Mouse (Mus musculus) CH12.LX (cell line): ENCODE data around the gene Eef1g. TPM values are rescaled to one million over a fixed set of nuclear protein-coding genes. Genes with fewer than 3 reads are reported as not detected.

Experiments used
- DNase-seq: peaks from one replicate; pipeline ENCODE4 v3.0.0-alpha.2; 2013; ENCODE audit errors: extremely low read depth
- H3K27ac ChIP-seq: 2 replicates; pipeline ENCODE4 v1.5.1; 2012; ENCODE audit warnings: low read depth, mild to moderate bottlenecking, control low read depth, moderate library complexity; ENCODE audit not compliant: insufficient read depth
- H3K27me3 ChIP-seq: replicated peaks from 2 replicates; pipeline ENCODE3; 2012; ENCODE audit warnings: inconsistent platforms
- H3K36me3 ChIP-seq, 2 experiments: replicated peaks in 1 of 2; 2 replicates each; pipeline versions ENCODE3 to v1.6.1; 2012; ENCODE audit warnings: inconsistent platforms in 1 of 2, low read length in 1 of 2, mild to moderate bottlenecking in 1 of 2, mixed read lengths in 1 of 2, moderate library complexity in 1 of 2; ENCODE audit not compliant: control insufficient read depth in 1 of 2, insufficient read depth in 1 of 2
- H3K4me1 ChIP-seq, 2 experiments: 2 replicates each; pipeline ENCODE4 v1.6.1; 2012; ENCODE audit warnings: inconsistent platforms in 1 of 2, moderate library complexity in 1 of 2; ENCODE audit not compliant: insufficient read depth in 2 of 2, control insufficient read depth in 1 of 2
- H3K4me2 ChIP-seq: 2 replicates; pipeline ENCODE4 v1.6.1; 2012; ENCODE audit warnings: low read depth, mild to moderate bottlenecking, control low read depth; ENCODE audit not compliant: poor library complexity, insufficient read depth, severe bottlenecking
- H3K4me3 ChIP-seq, 3 experiments: fragments of 150-350 bp in 1 of 3; sonication (generic) in 1 of 3; replicated peaks in 1 of 3; 2 replicates each; pipeline versions ENCODE3 to v1.5.1; 2011 to 2012; ENCODE audit warnings: low read depth in 2 of 3, low read length in 2 of 3, mild to moderate bottlenecking in 2 of 3, moderate library complexity in 2 of 3, control low read depth in 1 of 3, improper control_type of control experiment in 1 of 3, inconsistent platforms in 1 of 3, mixed read lengths in 1 of 3; ENCODE audit not compliant: poor library complexity in 1 of 3
- H3K79me2 ChIP-seq: replicated peaks from 2 replicates; pipeline ENCODE4 v1.6.1; 2012; ENCODE audit warnings: mild to moderate bottlenecking, moderate library complexity; ENCODE audit not compliant: control insufficient read depth, poor library complexity, insufficient read depth, severe bottlenecking; ENCODE audit errors: extremely low read depth
- H3K9ac ChIP-seq: 2 replicates; pipeline ENCODE4 v1.6.1; 2012; ENCODE audit warnings: low read depth, mild to moderate bottlenecking, control low read depth, moderate library complexity; ENCODE audit not compliant: insufficient read depth
- H3K9me3 ChIP-seq: replicated peaks from 2 replicates; pipeline ENCODE3; 2012; ENCODE audit warnings: low read length, inconsistent platforms, mixed read lengths
- BHLHE40 ChIP-seq: IDR thresholded peaks from 2 replicates; pipeline ENCODE4 v1.6.1; 2011; ENCODE audit warnings: mild to moderate bottlenecking, low read depth, low read length, improper control_type of control experiment
- CHD1 ChIP-seq: IDR thresholded peaks from 2 replicates; pipeline ENCODE4 v1.6.1; 2012; ENCODE audit warnings: low read depth, low read length, improper control_type of control experiment, inconsistent platforms
- CHD2 ChIP-seq: IDR thresholded peaks from 2 replicates; pipeline ENCODE4 v1.6.1; 2011; ENCODE audit warnings: low read length, improper control_type of control experiment
- CTCF ChIP-seq, 2 experiments: IDR thresholded peaks in 1 of 2; conservative IDR thresholded peaks in 1 of 2; 2 replicates each; pipeline ENCODE4 v1.5.1; 2011 to 2012; ENCODE audit warnings: low read depth in 2 of 2, low read length in 2 of 2, improper control_type of control experiment in 1 of 2, inconsistent platforms in 1 of 2, mild to moderate bottlenecking in 1 of 2, moderate library complexity in 1 of 2
- EP300 ChIP-seq: IDR thresholded peaks from 2 replicates; pipeline ENCODE4 v1.6.1; 2011; ENCODE audit warnings: low read length, improper control_type of control experiment
- ETS1 ChIP-seq: conservative IDR thresholded peaks from 2 replicates; pipeline ENCODE4 v1.6.1; 2012; ENCODE audit warnings: low read depth, mild to moderate bottlenecking, inconsistent platforms, low read length, improper control_type of control experiment, moderate library complexity
- GABPA ChIP-seq: IDR thresholded peaks from 2 replicates; pipeline ENCODE4 v1.6.1; 2012; ENCODE audit warnings: low read depth, low read length, improper control_type of control experiment, inconsistent platforms; ENCODE audit not compliant: insufficient replicate concordance
- IRF4 ChIP-seq: IDR thresholded peaks from 2 replicates; pipeline ENCODE4 v1.6.1; 2014; ENCODE audit warnings: low read depth, mild to moderate bottlenecking, inconsistent platforms, low read length, improper control_type of control experiment
- JUN ChIP-seq: IDR thresholded peaks from 2 replicates; pipeline ENCODE4 v1.6.1; 2011; ENCODE audit warnings: low read depth, mild to moderate bottlenecking, low read length, improper control_type of control experiment, moderate library complexity; ENCODE audit not compliant: insufficient read depth
- JUND ChIP-seq: conservative IDR thresholded peaks from 2 replicates; pipeline ENCODE4 v1.6.1; 2011; ENCODE audit warnings: low read depth, low read length, improper control_type of control experiment
- KAT2A ChIP-seq: IDR thresholded peaks from 2 replicates; pipeline ENCODE4 v1.6.1; 2012; ENCODE audit warnings: low read length, improper control_type of control experiment, inconsistent platforms; ENCODE audit not compliant: insufficient replicate concordance
- MAFK ChIP-seq: IDR thresholded peaks from 2 replicates; pipeline ENCODE4 v1.6.1; 2011; ENCODE audit warnings: low read length, improper control_type of control experiment; ENCODE audit not compliant: insufficient replicate concordance
- MAX ChIP-seq: IDR thresholded peaks from 2 replicates; pipeline ENCODE4 v1.6.1; 2011; ENCODE audit warnings: low read length, improper control_type of control experiment
- MAZ ChIP-seq: IDR thresholded peaks from 2 replicates; pipeline ENCODE4 v1.6.1; 2012; ENCODE audit warnings: low read depth, mild to moderate bottlenecking, inconsistent platforms, low read length, improper control_type of control experiment, moderate library complexity
- MYC ChIP-seq: IDR thresholded peaks from 2 replicates; pipeline ENCODE4 v1.6.1; 2011; ENCODE audit warnings: low read depth, mild to moderate bottlenecking, improper control_type of control experiment, low read length
- NRF1 ChIP-seq: IDR thresholded peaks from 2 replicates; pipeline ENCODE4 v1.6.1; 2014; ENCODE audit warnings: low read depth, mild to moderate bottlenecking, inconsistent platforms, low read length, improper control_type of control experiment, moderate library complexity
- RCOR1 ChIP-seq: conservative IDR thresholded peaks from 2 replicates; pipeline ENCODE4 v1.6.1; 2012; ENCODE audit warnings: low read depth, mild to moderate bottlenecking, inconsistent platforms, low read length, improper control_type of control experiment
- SIN3A ChIP-seq: IDR thresholded peaks from 2 replicates; pipeline ENCODE4 v1.6.1; 2012; ENCODE audit warnings: low read length, improper control_type of control experiment, inconsistent platforms
- SMC3 ChIP-seq: IDR thresholded peaks from 2 replicates; pipeline ENCODE4 v1.6.1; 2011; ENCODE audit warnings: low read depth, low read length, improper control_type of control experiment
- TBP ChIP-seq: conservative IDR thresholded peaks from 2 replicates; pipeline ENCODE4 v1.6.1; 2011; ENCODE audit warnings: low read depth, low read length, improper control_type of control experiment
- USF1 ChIP-seq: IDR thresholded peaks from 2 replicates; pipeline ENCODE4 v1.6.1; 2014; ENCODE audit warnings: low read depth, mild to moderate bottlenecking, inconsistent platforms, low read length, improper control_type of control experiment
- USF2 ChIP-seq: conservative IDR thresholded peaks from 2 replicates; pipeline ENCODE4 v1.6.1; 2011; ENCODE audit warnings: low read depth, low read length, improper control_type of control experiment
- ZC3H11A ChIP-seq: IDR thresholded peaks from 2 replicates; pipeline ENCODE4 v1.6.1; 2012; ENCODE audit warnings: low read depth, mild to moderate bottlenecking, inconsistent platforms, low read length, improper control_type of control experiment
- ZMIZ1 ChIP-seq: IDR thresholded peaks from 2 replicates; pipeline ENCODE4 v1.6.1; 2012; ENCODE audit warnings: low read depth, mild to moderate bottlenecking, inconsistent platforms, low read length, improper control_type of control experiment
- dilution Hi-C: fragments of 300-500 bp; cut with MboI; formaldehyde crosslinking; loops from 2 replicates; pipeline ENCODE4 v1.14.3; 2020; ENCODE audit warnings: low sequenced_read_pairs; ENCODE audit not compliant: extremely low pct_unique_long_range_greater_than_20kb, extremely low pct_ligation_motif_present
- in situ Hi-C: fragments of 300-500 bp; cut with MboI; formaldehyde crosslinking; loops from 3 replicates; pipeline ENCODE4 v1.14.3; 2019; ENCODE audit warnings: low sequenced_read_pairs, low pct_ligation_motif_present, low pct_unique_long_range_greater_than_20kb, mixed read lengths
- polyA plus RNA-seq: library from polyadenylated mRNA; unstranded; fragments of >175 nt; gene quantifications from 2 replicates; pipeline ENCODE4 v1.2.1, GENCODE M21; 2012; ENCODE audit warnings: low read depth; ENCODE audit not compliant: insufficient read length
- total RNA-seq, 2 experiments: library from RNA; depleted of rRNA; stranded (reverse); fragments of 300-350 nt in 1 of 2; fragments of >200 nt in 1 of 2; gene quantifications; 2 replicates each; pipeline ENCODE4 v1.2.3; 2012 to 2014

Eef1g gene
- total and polyA plus RNA-seq, 3 experiments = 1,172 to 1,511 (median 1,294) TPM

GRCm38 (mm10) chr19:8992769-8993624 is 26.2 kb downstream of the Eef1g start (continued):
- TF ChIP-seq EP300 = peak; percentile 85

DNA sequence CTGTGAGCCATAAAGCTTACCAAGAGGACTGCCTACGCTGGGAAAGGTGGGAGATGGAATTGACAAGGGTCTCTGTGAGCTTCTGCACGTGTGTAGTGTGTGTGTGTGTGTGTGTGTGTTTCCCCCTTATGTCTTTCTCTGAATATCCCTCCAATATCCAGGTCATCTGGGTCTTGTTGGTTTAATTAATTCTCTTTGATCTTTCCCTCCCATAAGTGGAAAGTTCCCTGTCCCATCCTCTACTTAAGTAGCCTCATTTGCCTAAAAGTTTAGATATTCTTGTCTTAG is 26.7 kb downstream of the Eef1g start:
- 0 out of 2 replicates have a peak, but pooled peaks have one; percentile 17 for TF ChIP-seq MYC
- 0 out of 2 replicates have a peak, but pooled peaks have one; percentile 40 for TF ChIP-seq TBP
- TF ChIP-seq KAT2A = 0 out of 2 replicates have a peak, but pooled peaks have one; percentile 6
- TF ChIP-seq USF1 = no peak
- no peak; the same call in 1 of the 2 replicates for TF ChIP-seq JUND
- TF ChIP-seq EP300 = no peak; the same call in 1 of the 2 replicates
- TF ChIP-seq CHD2 = no peak
- peak; percentile 64 for TF ChIP-seq BHLHE40
- 0 out of 2 replicates have a peak, but pooled peaks have one; percentile 20 for TF ChIP-seq SIN3A
- DNase-seq = no peak
- Histone ChIP-seq H3K4me1 (peaks cover 36 to 92% of the 10 kb centered on the region in 2 experiments), H3K4me3 (peak overlapping the region; percentile 32 to 50 (median 36)), H3K79me2 (peaks cover 61% of the 10 kb centered on the region), H3K9me3 (no peaks in the 10 kb centered on the region), H3K9ac (peak overlapping the region; percentile 31), H3K4me2 (peak overlapping the region; percentile 45), H3K27me3 (peaks cover 9% of the 10 kb centered on the region), H3K36me3 (no peaks in the 10 kb centered on the region), H3K27ac (peak overlapping the region; percentile 97)
- in situ Hi-C loops = loop anchor here (5.0 to 10.0 kb wide), 2 partner anchors 61 to 84 kb away; no protein-coding TSS in a partner anchor
- dilution Hi-C loops = no loop called here

GRCm38 (mm10) chr19:8994813-8995607 is 28.2 kb downstream of the Eef1g start:
- in situ Hi-C loops = loop anchor here (5.0 to 10.0 kb wide), 2 partner anchors 60 to 82 kb away; no protein-coding TSS in a partner anchor
- H3K4me2 ChIP-seq = peak overlapping the region; percentile 45
- dilution Hi-C loops = no loop called here
- TF ChIP-seq KAT2A = no peak
- TF ChIP-seq SMC3 = no peak
- TF ChIP-seq MAZ = no peak
- no peak for TF ChIP-seq RCOR1
- TF ChIP-seq CHD2 = no peak
- peak; percentile 63 for TF ChIP-seq SIN3A
- no peak; the same call in 1 of the 2 replicates for TF ChIP-seq EP300
- TF ChIP-seq ZC3H11A = no peak
- no peak for TF ChIP-seq GABPA
- no peak for TF ChIP-seq IRF4
- no peak for TF ChIP-seq CTCF (conservative IDR thresholded peaks at IDR 0.05 in 1 of 2, IDR thresholded peaks at IDR 0.05 in 1 of 2; ENCODE audit: low read depth in 2 of 2, low read length in 2 of 2)
- no peak for TF ChIP-seq NRF1
- TF ChIP-seq MAX = peak; percentile 74
- no peak for TF ChIP-seq BHLHE40
- TF ChIP-seq USF1 = no peak
- TF ChIP-seq ETS1 = no peak
- peak; percentile 66; the same call in 1 of the 2 replicates for TF ChIP-seq MYC
- TF ChIP-seq USF2 = no peak
- no peak for TF ChIP-seq ZMIZ1
- no peak for TF ChIP-seq JUN
- TF ChIP-seq TBP = no peak
- no peak for TF ChIP-seq JUND
- TF ChIP-seq MAFK = no peak
- no peak for TF ChIP-seq CHD1

More at GRCm38 (mm10) chr19:8994813-8995607, 28.2 kb downstream of the Eef1g start:
- Histone ChIP-seq H3K36me3 (peaks cover 4 to 5% of the 10 kb centered on the region in 2 experiments), H3K4me1 (peaks cover 42 to 90% of the 10 kb centered on the region in 2 experiments), H3K27ac (peak overlapping the region; percentile 97), H3K9ac (peak overlapping the region; percentile 34), H3K79me2 (peaks cover 73% of the 10 kb centered on the region), H3K27me3 (no peaks in the 10 kb centered on the region), H3K9me3 (no peaks in the 10 kb centered on the region), H3K4me3 (peak overlapping the region in 2 of 3 experiments; percentile 36 to 54)
- no peak for DNase-seq
